In genomic region chr19:6920741-6921636, GRCm38 (mm10) we compare ENCODE assay signal across 8 mouse cellular contexts. TPM values are rescaled to one million over a fixed set of nuclear protein-coding genes. Genes with fewer than 3 reads are reported as not detected.
DNase-seq lines count a peak whose midpoint lies in the region; ATAC-seq lines count a peak whose summit lies in the region.

No protein-coding gene starts in this region.

- H3K4me1 ChIP-seq in forebrain, embryonic 11.5 days (replicated peaks; ENCODE audit: control insufficient read depth, insufficient read depth, low read length): peaks cover 17% of the 10 kb centered on the region; the same call in 1 of the 2 replicates
- peaks cover 50% of the 10 kb centered on the region for H3K4me1 ChIP-seq in hindbrain, embryonic 13.5 days (replicated peaks)
- peaks cover 79% of the 10 kb centered on the region for H3K4me1 ChIP-seq in liver, embryonic 13.5 days (replicated peaks)
- peaks cover 38% of the 10 kb centered on the region for H3K4me1 ChIP-seq in neural tube, embryonic 13.5 days (replicated peaks)

- WGBS in forebrain, embryonic 11.5 days: 2% methylated on average over 39 of the region's 48 CpGs
- WGBS in hindbrain, embryonic 13.5 days: 3% methylated on average over 29 of the region's 48 CpGs
- under 1% methylated on average over 40 of the region's 48 CpGs for WGBS in liver, embryonic 13.5 days (ENCODE audit: insufficient replicate concordance)
- WGBS in neural tube, embryonic 13.5 days: 2% methylated on average over 48 of the region's 48 CpGs

- peak; percentile 66 for DNase-seq in layer of hippocampus, adult 11-12 months (ENCODE audit: low spot score)
- no peak for DNase-seq in layer of hippocampus, postnatal 25 days (ENCODE audit: extremely low spot score in 1 of 2, low spot score in 1 of 2)
- peak; percentile 87 for DNase-seq in R1 (ENCODE audit: low read depth, low spot score)
- DNase-seq in forebrain, embryonic 11.5 days (ENCODE audit: low spot score): no peak
- peak; percentile 49 for DNase-seq in liver, embryonic 13.5 days
- peak; percentile 91 for DNase-seq in yolk sac, embryonic 10.5 days (ENCODE audit: low spot score)

- peak overlapping the region; percentile 64 for H3K4me2 ChIP-seq in forebrain, embryonic 11.5 days (ENCODE audit: low read depth, low read length, severe bottlenecking)
- peak overlapping the region; percentile 96 for H3K4me2 ChIP-seq in hindbrain, embryonic 13.5 days
- peak overlapping the region; percentile 100 for H3K4me2 ChIP-seq in liver, embryonic 13.5 days
- H3K4me2 ChIP-seq in neural tube, embryonic 13.5 days: peak overlapping the region; percentile 97

- peaks cover 33% of the 10 kb centered on the region for H3K27me3 ChIP-seq in forebrain, embryonic 11.5 days (ENCODE audit: control insufficient read depth, insufficient read depth, low read length)
- H3K27me3 ChIP-seq in hindbrain, embryonic 13.5 days: peaks cover 36% of the 10 kb centered on the region
- H3K27me3 ChIP-seq in liver, embryonic 13.5 days: peaks cover 27% of the 10 kb centered on the region
- H3K27me3 ChIP-seq in neural tube, embryonic 13.5 days: peaks cover 36% of the 10 kb centered on the region

- H3K27ac ChIP-seq in forebrain, embryonic 11.5 days (ENCODE audit: low read depth, low read length): peak overlapping the region; percentile 72
- peak overlapping the region; percentile 94 for H3K27ac ChIP-seq in hindbrain, embryonic 13.5 days
- H3K27ac ChIP-seq in liver, embryonic 13.5 days: peak overlapping the region; percentile 87
- H3K27ac ChIP-seq in neural tube, embryonic 13.5 days (replicated peaks): peak overlapping the region; percentile 92

- no peaks in the 10 kb centered on the region for H3K36me3 ChIP-seq in forebrain, embryonic 11.5 days (ENCODE audit: control insufficient read depth, insufficient read depth, low read length)
- H3K36me3 ChIP-seq in hindbrain, embryonic 13.5 days: peaks cover 12% of the 10 kb centered on the region; the same call in 1 of the 2 replicates
- H3K36me3 ChIP-seq in liver, embryonic 13.5 days: peaks cover 7% of the 10 kb centered on the region; the same call in 1 of the 2 replicates
- H3K36me3 ChIP-seq in neural tube, embryonic 13.5 days: no peaks in the 10 kb centered on the region

- peak overlapping the region; percentile 86 for H3K4me3 ChIP-seq in forebrain, embryonic 11.5 days (ENCODE audit: low read depth, low read length)
- peak overlapping the region; percentile 80 for H3K4me3 ChIP-seq in hindbrain, embryonic 13.5 days
- peak overlapping the region; percentile 85 for H3K4me3 ChIP-seq in liver, embryonic 13.5 days (replicated peaks)
- H3K4me3 ChIP-seq in neural tube, embryonic 13.5 days: peak overlapping the region; percentile 75

- peak overlapping the region; percentile 86 for H3K9ac ChIP-seq in forebrain, embryonic 11.5 days (ENCODE audit: low read length)
- H3K9ac ChIP-seq in hindbrain, embryonic 13.5 days: peak overlapping the region; percentile 92
- peak overlapping the region; percentile 86 for H3K9ac ChIP-seq in liver, embryonic 13.5 days
- H3K9ac ChIP-seq in neural tube, embryonic 13.5 days: peak overlapping the region; percentile 91

- H3K9me3 ChIP-seq in forebrain, embryonic 11.5 days (ENCODE audit: control insufficient read depth, low read length): no peaks in the 10 kb centered on the region
- no peaks in the 10 kb centered on the region for H3K9me3 ChIP-seq in hindbrain, embryonic 13.5 days
- no peaks in the 10 kb centered on the region for H3K9me3 ChIP-seq in liver, embryonic 13.5 days (replicated peaks)
- H3K9me3 ChIP-seq in neural tube, embryonic 13.5 days: no peaks in the 10 kb centered on the region

- no peak; the same call in 1 of the 2 replicates for ATAC-seq in forebrain, embryonic 11.5 days (replicated peaks; ENCODE audit: low FRiP score)
- no peak; the same call in 1 of the 2 replicates for ATAC-seq in hindbrain, embryonic 13.5 days (ENCODE audit: low FRiP score)
- no peak for ATAC-seq in liver, embryonic 13.5 days (ENCODE audit: low read depth)
- peak; percentile 41 for ATAC-seq in neural tube, embryonic 13.5 days (ENCODE audit: low read depth)

RNA-seq across cellular contexts. Expression of gene Esrra, which starts 0.6 kb away (rescaled TPM):
- 10 to 100 TPM; 56.2 to 57.7 TPM for total RNA-seq in layer of hippocampus, postnatal 25 days (2021)
- 5.4 TPM in 2 replicates for polyA plus RNA-seq in forebrain, embryonic 11.5 days (2014; fragmentation: Nextera tagmentation; extraction: Ambion mirVana)
- polyA plus RNA-seq in hindbrain, embryonic 13.5 days (2015; fragmentation: Nextera tagmentation; extraction: Ambion mirVana): 15.8 and 16.6 TPM in 2 replicates
- polyA plus RNA-seq in liver, embryonic 13.5 days (2015; fragmentation: Nextera tagmentation; extraction: Ambion mirVana): 4.4 and 4.8 TPM in 2 replicates
- 15.5 and 16.9 TPM in 2 replicates for polyA plus RNA-seq in neural tube, embryonic 13.5 days (2015; fragmentation: Nextera tagmentation; extraction: Ambion mirVana)

RNA-seq across cellular contexts. Expression of gene Catsperz, which starts 4.2 kb away (rescaled TPM):
- 10 to 100 TPM; 11.0 to 12.1 TPM for total RNA-seq in layer of hippocampus, postnatal 25 days (2021)
- polyA plus RNA-seq in forebrain, embryonic 11.5 days (2014; fragmentation: Nextera tagmentation; extraction: Ambion mirVana): not detected in 2 replicates
- 0.86 and 1.00 TPM in 2 replicates for polyA plus RNA-seq in hindbrain, embryonic 13.5 days (2015; fragmentation: Nextera tagmentation; extraction: Ambion mirVana)
- polyA plus RNA-seq in liver, embryonic 13.5 days (2015; fragmentation: Nextera tagmentation; extraction: Ambion mirVana): 0.51 and 0.73 TPM in 2 replicates
- polyA plus RNA-seq in neural tube, embryonic 13.5 days (2015; fragmentation: Nextera tagmentation; extraction: Ambion mirVana): 3.0 and 7.9 TPM in 2 replicates

RNA-seq across cellular contexts. Expression of gene Prdx5, which starts 11.1 kb away (rescaled TPM):
- 100 to 1,000 TPM; 384 to 436 TPM for total RNA-seq in layer of hippocampus, postnatal 25 days (2021)
- polyA plus RNA-seq in forebrain, embryonic 11.5 days (2014; fragmentation: Nextera tagmentation; extraction: Ambion mirVana): 105 and 106 TPM in 2 replicates
- 274 and 284 TPM in 2 replicates for polyA plus RNA-seq in hindbrain, embryonic 13.5 days (2015; fragmentation: Nextera tagmentation; extraction: Ambion mirVana)
- polyA plus RNA-seq in liver, embryonic 13.5 days (2015; fragmentation: Nextera tagmentation; extraction: Ambion mirVana): 97.7 and 101 TPM in 2 replicates
- 294 and 302 TPM in 2 replicates for polyA plus RNA-seq in neural tube, embryonic 13.5 days (2015; fragmentation: Nextera tagmentation; extraction: Ambion mirVana)

RNA-seq across cellular contexts. Expression of gene Trmt112, which starts 11.5 kb away (rescaled TPM):
- total RNA-seq in layer of hippocampus, postnatal 25 days (2021): 10 to 100 TPM; 40.7 to 43.9 TPM
- polyA plus RNA-seq in forebrain, embryonic 11.5 days (2014; fragmentation: Nextera tagmentation; extraction: Ambion mirVana): 144 and 152 TPM in 2 replicates
- polyA plus RNA-seq in hindbrain, embryonic 13.5 days (2015; fragmentation: Nextera tagmentation; extraction: Ambion mirVana): 115 and 121 TPM in 2 replicates
- polyA plus RNA-seq in liver, embryonic 13.5 days (2015; fragmentation: Nextera tagmentation; extraction: Ambion mirVana): 103 and 106 TPM in 2 replicates
- polyA plus RNA-seq in neural tube, embryonic 13.5 days (2015; fragmentation: Nextera tagmentation; extraction: Ambion mirVana): 117 and 159 TPM in 2 replicates

RNA-seq across cellular contexts. Expression of gene Kcnk4, which starts 13.3 kb away (rescaled TPM):
- total RNA-seq in layer of hippocampus, postnatal 25 days (2021): 10 to 100 TPM; 18.4 to 20.2 TPM
- polyA plus RNA-seq in forebrain, embryonic 11.5 days (2014; fragmentation: Nextera tagmentation; extraction: Ambion mirVana): not detected in 2 replicates
- 1.7 and 2.2 TPM in 2 replicates for polyA plus RNA-seq in hindbrain, embryonic 13.5 days (2015; fragmentation: Nextera tagmentation; extraction: Ambion mirVana)
- polyA plus RNA-seq in liver, embryonic 13.5 days (2015; fragmentation: Nextera tagmentation; extraction: Ambion mirVana): 0.06 TPM in 1 of 2 replicates, not detected in the other
- 3.4 and 5.2 TPM in 2 replicates for polyA plus RNA-seq in neural tube, embryonic 13.5 days (2015; fragmentation: Nextera tagmentation; extraction: Ambion mirVana)

Comparison
In these comparisons a context has a peak if more than half of its experiments do, and no peak if none do; other contexts are left out.
1. DNase-seq: peak in layer of hippocampus, adult 11-12 months (single experiment), R1 (single experiment), liver, embryonic 13.5 days (single experiment) and yolk sac, embryonic 10.5 days (single experiment); none in layer of hippocampus, postnatal 25 days (0 of 2) and forebrain, embryonic 11.5 days (single experiment).
2. Peak in every context shown above with its lines, with median percentiles within 50 percentile points of each other: H3K27ac ChIP-seq, H3K4me2 ChIP-seq, H3K4me3 ChIP-seq and H3K9ac ChIP-seq.